Mouse (Mus musculus) kidney, embryonic 14.5 days (tissue): ENCODE data around the gene Lpin1. TPM values are rescaled to one million over a fixed set of nuclear protein-coding genes. Genes with fewer than 3 reads are reported as not detected.

Experiments
- ATAC-seq: fragments of 200-750 bp; cut with Nextera tagmentation; 2 replicates; pipeline ENCODE4 v1.8.0; 2017; ENCODE audit warnings: moderate number of reproducible peaks, mild to moderate bottlenecking, moderate TSS enrichment, moderate library complexity; ENCODE audit not compliant: low FRiP score, low TSS enrichment
- H3K27ac ChIP-seq: fragments of 300-500 bp; sonication (generic); 2 replicates; pipeline ENCODE4 v1.5.1; 2014; ENCODE audit warnings: low read depth, mild to moderate bottlenecking, low read length, moderate library complexity, mixed read lengths
- H3K27me3 ChIP-seq: fragments of 300-500 bp; sonication (generic); 2 replicates; pipeline ENCODE4 v1.6.1; 2014; ENCODE audit warnings: mild to moderate bottlenecking, low read length; ENCODE audit not compliant: control insufficient read depth, insufficient read depth
- H3K36me3 ChIP-seq: fragments of 300-500 bp; sonication (generic); 2 replicates; pipeline ENCODE4 v1.6.1; 2014; ENCODE audit warnings: low read length, mixed read lengths; ENCODE audit not compliant: control insufficient read depth, insufficient read depth
- H3K4me1 ChIP-seq: fragments of 300-500 bp; sonication (generic); 2 replicates; pipeline ENCODE4 v1.6.1; 2014; ENCODE audit warnings: low read length, mixed read lengths; ENCODE audit not compliant: control insufficient read depth, insufficient read depth
- H3K4me2 ChIP-seq: fragments of 300-500 bp; sonication (generic); replicated peaks from 2 replicates; pipeline ENCODE4 v1.6.1; 2014; ENCODE audit warnings: low read depth, mild to moderate bottlenecking, low read length
- H3K4me3 ChIP-seq: fragments of 300-500 bp; sonication (generic); 2 replicates; pipeline ENCODE4 v1.5.1; 2014; ENCODE audit warnings: mild to moderate bottlenecking, low read length
- H3K9ac ChIP-seq: fragments of 300-500 bp; sonication (generic); 2 replicates; pipeline ENCODE4 v1.6.1; 2014; ENCODE audit warnings: low read depth, mild to moderate bottlenecking, low read length, moderate library complexity
- H3K9me3 ChIP-seq: fragments of 300-500 bp; sonication (generic); 2 replicates; pipeline ENCODE4 v1.6.1; 2016; ENCODE audit warnings: low read length; ENCODE audit not compliant: control insufficient read depth
- WGBS: fragments of 180-500 bp; shearing (Covaris S2); extraction: QIAGEN DNeasy Blood & Tissue Kit; methylation state at CpG from one replicate; pipeline ENCODE4 v1.1.7; 2014; 5-methylcytosine and 5-hydroxymethylcytosine counted together
- polyA plus RNA-seq: library from polyadenylated mRNA; unstranded; fragments of >200 nt; fragmentation: Nextera tagmentation; extraction: Ambion mirVana; gene quantifications from 2 replicates; pipeline ENCODE4 v1.2.1, GENCODE M21; 2014

The Lpin1 gene
- polyA plus RNA-seq, 1 experiment from 2014 or later = 6.1 TPM

DNA sequence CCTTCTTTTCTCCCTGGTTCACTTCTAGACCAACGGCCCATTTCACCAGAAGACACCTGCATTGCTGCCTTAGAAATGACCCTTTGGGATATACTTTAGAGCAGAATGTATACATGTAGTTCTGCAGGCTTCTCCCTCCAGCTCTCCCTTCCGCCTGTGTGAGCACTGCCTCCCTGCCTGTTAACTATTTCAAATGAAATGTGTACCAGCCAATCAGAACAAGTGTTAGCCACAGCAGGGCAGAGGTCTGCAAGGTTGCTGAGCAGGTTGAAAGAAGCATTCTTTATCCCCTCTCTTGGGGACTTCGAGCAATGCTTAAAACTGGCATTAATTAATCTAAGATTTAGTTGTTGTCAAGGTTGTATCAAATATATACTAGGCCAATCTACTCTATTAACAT lies 11.4 kb downstream of the Lpin1 start:
- ATAC-seq = peak; percentile 68; the same call in 1 of the 2 replicates
- no peak overlapping the region for H3K4me3 ChIP-seq
- 46% methylated on average over 3 of the region's 3 CpGs for WGBS

GRCm38 (mm10) chr12:16593761-16594160 lies 17.0 kb downstream of the Lpin1 start:
- WGBS = 81% methylated on average over 7 of the region's 7 CpGs
- Histone ChIP-seq H3K27me3 (no peaks in the 10 kb centered on the region), H3K36me3 (no peaks in the 10 kb centered on the region), H3K4me3 (no peak overlapping the region), H3K9ac (no peak overlapping the region), H3K4me2 (no peak overlapping the region), H3K27ac (no peak overlapping the region), H3K9me3 (no peaks in the 10 kb centered on the region), H3K4me1 (peaks cover 17% of the 10 kb centered on the region)
- ATAC-seq = no peak

More for the DNA sequence above, 11.4 kb downstream of the Lpin1 start:
- no peak overlapping the region for H3K4me2 ChIP-seq
- H3K27ac ChIP-seq = no peak overlapping the region
- no peak overlapping the region for H3K9ac ChIP-seq
- H3K9me3 ChIP-seq = no peaks in the 10 kb centered on the region
- no peaks in the 10 kb centered on the region for H3K36me3 ChIP-seq
- H3K4me1 ChIP-seq = no peaks in the 10 kb centered on the region
- no peaks in the 10 kb centered on the region for H3K27me3 ChIP-seq

GRCm38 (mm10) chr12:16593014-16593413 lies 17.8 kb downstream of the Lpin1 start:
- no peak overlapping the region for H3K27ac ChIP-seq
- no peak overlapping the region for H3K4me2 ChIP-seq
- H3K9ac ChIP-seq = no peak overlapping the region
- peaks cover 22% of the 10 kb centered on the region for H3K4me1 ChIP-seq
- no peak overlapping the region for H3K4me3 ChIP-seq
- no peaks in the 10 kb centered on the region for H3K27me3 ChIP-seq
- no peak for ATAC-seq
- no peaks in the 10 kb centered on the region for H3K9me3 ChIP-seq
- H3K36me3 ChIP-seq = no peaks in the 10 kb centered on the region
- 80% methylated on average over 7 of the region's 7 CpGs for WGBS

DNA sequence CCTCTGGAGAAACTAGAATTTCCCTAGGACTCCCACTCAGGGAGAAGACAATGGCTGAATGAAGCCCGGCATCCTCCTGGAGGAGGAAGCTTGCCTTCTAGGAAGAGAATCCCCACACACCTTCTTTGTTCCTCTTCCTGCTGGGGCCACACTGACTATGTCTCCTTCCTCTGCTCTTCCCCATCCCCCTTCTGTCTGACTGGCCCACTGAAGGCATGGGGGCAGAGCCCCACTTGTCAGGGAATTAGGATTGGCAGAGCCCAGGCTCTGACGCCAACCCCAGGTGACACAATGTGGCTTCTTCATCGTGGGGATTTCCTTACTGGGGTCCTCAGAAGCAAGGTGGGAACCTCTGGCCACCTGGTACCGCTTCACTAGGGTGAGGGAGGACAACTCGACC lies 18.3 kb downstream of the Lpin1 start:
- H3K4me2 ChIP-seq = no peak overlapping the region
- H3K4me1 ChIP-seq = peaks cover 22% of the 10 kb centered on the region
- no peak for ATAC-seq
- 70% methylated on average over 5 of the region's 5 CpGs for WGBS
- no peak overlapping the region for H3K9ac ChIP-seq
- H3K36me3 ChIP-seq = no peaks in the 10 kb centered on the region
- no peak overlapping the region for H3K27ac ChIP-seq
- H3K9me3 ChIP-seq = no peaks in the 10 kb centered on the region
- H3K4me3 ChIP-seq = no peak overlapping the region
- H3K27me3 ChIP-seq = no peaks in the 10 kb centered on the region

- 10% methylated on average over 15 of the region's 15 CpGs for WGBS
- Histone ChIP-seq H3K4me2 (peak overlapping the region; percentile 48), H3K9me3 (no peaks in the 10 kb centered on the region), H3K4me1 (peaks cover 22% of the 10 kb centered on the region), H3K4me3 (peak overlapping the region; percentile 29), H3K27ac (no peak overlapping the region; the same call in 1 of the 2 replicates), H3K36me3 (no peaks in the 10 kb centered on the region), H3K9ac (no peak overlapping the region), H3K27me3 (no peaks in the 10 kb centered on the region)
- peak; percentile 84 for ATAC-seq
Observed at GRCm38 (mm10) chr12:16591453-16592200, 19.1 kb downstream of the Lpin1 start.

- no peak overlapping the region for H3K4me3 ChIP-seq
- peaks cover 22% of the 10 kb centered on the region for H3K4me1 ChIP-seq
- peak overlapping the region; percentile 2; the same call in 1 of the 2 replicates for H3K4me2 ChIP-seq
- H3K9ac ChIP-seq = no peak overlapping the region
- no peaks in the 10 kb centered on the region for H3K27me3 ChIP-seq
- no peak overlapping the region for H3K27ac ChIP-seq
- ATAC-seq = peak; percentile 21; the same call in 1 of the 2 replicates
- no peaks in the 10 kb centered on the region for H3K36me3 ChIP-seq
- H3K9me3 ChIP-seq = no peaks in the 10 kb centered on the region
- 12% methylated on average over 4 of the region's 4 CpGs for WGBS
Observed at GRCm38 (mm10) chr12:16589966-16590365, 20.8 kb downstream of the Lpin1 start.

DNA sequence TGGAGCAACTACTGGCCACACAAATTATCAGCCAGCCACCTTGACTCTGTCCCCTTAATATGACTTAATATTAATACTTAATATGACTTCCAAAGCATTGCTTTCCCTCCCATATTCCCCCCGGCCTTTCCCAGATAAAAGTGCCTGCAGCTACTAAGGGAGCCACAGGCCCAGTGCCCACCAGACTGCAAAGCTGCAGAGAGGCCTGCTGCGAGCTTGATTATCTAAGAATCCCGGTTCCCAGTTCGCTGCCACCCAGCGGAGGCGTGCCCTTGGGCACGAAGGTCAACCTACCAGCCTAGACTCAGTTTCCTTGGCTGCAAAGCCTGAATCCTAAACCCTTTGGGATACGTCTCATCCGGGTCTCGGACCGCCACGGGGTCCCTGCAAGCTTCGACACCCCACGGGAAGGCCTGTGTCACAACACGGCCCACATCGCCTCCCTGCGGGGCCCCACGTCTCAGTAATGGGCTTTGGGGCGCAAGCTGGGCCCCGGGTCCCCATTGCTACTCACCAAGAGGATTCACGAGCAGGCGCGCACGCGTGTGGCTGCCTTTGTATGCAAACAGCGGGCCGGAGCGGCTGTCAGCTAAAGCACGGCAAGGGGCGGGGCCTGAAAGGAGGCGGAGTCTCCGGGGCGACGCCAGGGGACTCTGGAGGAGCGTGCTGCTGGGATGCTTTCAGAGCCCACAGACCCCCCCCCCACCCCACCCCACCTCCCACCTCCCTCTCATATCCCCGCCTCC lies 21.4 kb downstream of the Lpin1 start:
- peak; percentile 90 for ATAC-seq
- under 1% methylated on average over 31 of the region's 36 CpGs for WGBS
- H3K27me3 ChIP-seq = no peaks in the 10 kb centered on the region
- peaks cover 22% of the 10 kb centered on the region for H3K4me1 ChIP-seq
- H3K4me3 ChIP-seq = peak overlapping the region; percentile 67
- no peaks in the 10 kb centered on the region for H3K9me3 ChIP-seq
- H3K27ac ChIP-seq = no peak overlapping the region
- no peaks in the 10 kb centered on the region for H3K36me3 ChIP-seq
- H3K9ac ChIP-seq = peak overlapping the region; percentile 69
- peak overlapping the region; percentile 84 for H3K4me2 ChIP-seq

DNA sequence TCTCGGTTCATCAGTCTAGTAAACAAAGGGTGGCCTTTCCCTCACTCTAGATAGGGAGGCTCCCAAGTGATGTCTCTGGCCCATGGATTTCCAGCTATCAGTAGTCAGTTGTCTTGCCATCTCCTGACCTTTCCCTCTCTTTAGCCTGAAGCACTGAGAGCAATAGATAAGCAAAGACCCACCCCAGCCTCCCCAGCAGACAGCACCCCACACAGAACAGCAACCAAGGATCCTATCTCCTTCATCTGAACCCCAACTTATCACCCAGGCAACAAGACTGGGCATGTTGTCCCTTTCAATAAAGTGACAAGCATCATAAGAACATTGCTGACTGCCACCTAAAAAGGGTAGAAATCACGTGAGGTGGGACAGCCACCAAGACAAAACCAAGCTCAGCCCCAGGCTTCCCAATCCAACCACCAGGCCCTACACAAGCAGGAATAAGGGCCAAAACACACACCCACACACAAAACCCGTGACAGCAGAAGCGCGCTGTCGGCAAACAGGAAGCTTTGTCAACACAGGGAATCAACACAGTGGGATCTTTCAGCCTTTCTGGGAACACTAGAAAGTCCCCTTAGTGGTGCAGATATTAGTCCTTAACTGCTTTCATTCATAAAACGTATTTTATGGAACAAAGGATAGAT lies 22.2 kb downstream of the Lpin1 start:
- Histone ChIP-seq H3K36me3 (no peaks in the 10 kb centered on the region), H3K9me3 (no peaks in the 10 kb centered on the region), H3K4me1 (peaks cover 22% of the 10 kb centered on the region), H3K27me3 (no peaks in the 10 kb centered on the region), H3K4me2 (peak overlapping the region; percentile 84), H3K27ac (no peak overlapping the region), H3K9ac (peak overlapping the region; percentile 69; the same call in 1 of the 2 replicates), H3K4me3 (peak overlapping the region; percentile 67)
- no peak for ATAC-seq
- WGBS = 20% methylated on average over 7 of the region's 7 CpGs
